Mouse (Mus musculus): ENCODE data around the gene Senp1.

GRCm38 (mm10) chr15:97990124-97990523 lies 103.4 kb downstream of the Senp1 start:
- no peak for TF ChIP-seq CTCF (IDR thresholded peaks at IDR 0.05; ENCODE audit: borderline replicate concordance, insufficient read depth, low read length)
- no peak for TF ChIP-seq POLR2A (IDR thresholded peaks at IDR 0.05; ENCODE audit: low read depth, low read length)
